Mouse (Mus musculus): Measurements from ENCODE around the gene Ift122.

- no peak for TF ChIP-seq GATA1 (IDR thresholded peaks at IDR 0.05; ENCODE audit: borderline replicate concordance, low read length)
- TF ChIP-seq FLI1 (IDR thresholded peaks at IDR 0.05; ENCODE audit: low read length): no peak
These were observed 48.2 kb downstream of the Ift122 start for GRCm38 (mm10) chr6:115901489-115901931.
